23 mouse cellular contexts compared by ENCODE assay signal in genomic region chrX:8901906-8902472, GRCm38 (mm10). TPM values are rescaled to one million over a fixed set of nuclear protein-coding genes. Genes with fewer than 3 reads are reported as not detected.
DNase-seq lines count a peak whose midpoint lies in the region; ATAC-seq and TF ChIP-seq lines count a peak whose summit lies in the region.
"Had no signal": no experiment of that assay in that cellular context is flagged by ENCODE, and none has a peak within 500 bp of the region (broad histone marks: within the 10 kb centered on the region; RNA-seq: fewer than 3 reads in every experiment).

No protein-coding gene starts in this region.

- H3K79me2 ChIP-seq in CH12.LX (replicated peaks; ENCODE audit: control insufficient read depth, extremely low read depth, insufficient read depth, poor library complexity, severe bottlenecking): no peaks in the 10 kb centered on the region
- no peaks in the 10 kb centered on the region for H3K79me2 ChIP-seq in heart, adult 2 months (replicated peaks; ENCODE audit: control insufficient read depth, insufficient read depth, low read length)

- no peaks in the 10 kb centered on the region for H3K4me1 ChIP-seq in kidney, embryonic 14.5 days (ENCODE audit: control insufficient read depth, insufficient read depth, low read length)
- no peaks in the 10 kb centered on the region for H3K4me1 ChIP-seq in kidney, adult 2 months (ENCODE audit: control insufficient read depth, insufficient read depth, low read length)
- H3K4me1 ChIP-seq in CH12.LX (ENCODE audit: control insufficient read depth in 1 of 2, insufficient read depth in 2 of 2): peaks cover 4 to 44% of the 10 kb centered on the region in 2 experiments; a peak in 2 of 4 replicates
- no peaks in the 10 kb centered on the region for H3K4me1 ChIP-seq in embryonic facial prominence, embryonic 10.5 days
- no peaks in the 10 kb centered on the region for H3K4me1 ChIP-seq in midbrain, embryonic 15.5 days
- no peaks in the 10 kb centered on the region for H3K4me1 ChIP-seq in heart, adult 2 months (ENCODE audit: control insufficient read depth, insufficient read depth, low read length)

- no peak for TF ChIP-seq POLR2A in kidney, adult 2 months (IDR thresholded peaks at IDR 0.05; ENCODE audit: low read depth, low read length)
- no peak for TF ChIP-seq POLR2A in CH12.LX (IDR thresholded peaks at IDR 0.05; ENCODE audit: low read depth, low read length)
- no peak for TF ChIP-seq POLR2A in heart, adult 2 months (IDR thresholded peaks at IDR 0.05; ENCODE audit: insufficient read depth, low read depth, low read length)

- in situ Hi-C loops in CH12.LX (cut with MboI; ENCODE audit: low pct_ligation_motif_present, low pct_unique_long_range_greater_than_20kb, low sequenced_read_pairs): no loop called here

- H3K27ac ChIP-seq in kidney, embryonic 14.5 days (ENCODE audit: low read depth, low read length): no peak overlapping the region
- no peak overlapping the region for H3K27ac ChIP-seq in kidney, adult 2 months (ENCODE audit: insufficient read depth, low read depth, low read length)
- no peak overlapping the region for H3K27ac ChIP-seq in CH12.LX (ENCODE audit: insufficient read depth, low read depth)
- H3K27ac ChIP-seq in embryonic facial prominence, embryonic 10.5 days (replicated peaks): no peak overlapping the region
- H3K27ac ChIP-seq in midbrain, embryonic 15.5 days: no peak overlapping the region
- no peak overlapping the region for H3K27ac ChIP-seq in heart, adult 2 months
- H3K27ac ChIP-seq: gastrocnemius, adult 2 months; kidney, postnatal 0 days had no signal

- WGBS in kidney, embryonic 14.5 days: 33% methylated on average over 7 of the region's 7 CpGs
- WGBS in kidney, adult 2 months: 28% methylated on average over 7 of the region's 7 CpGs
- WGBS in embryonic facial prominence, embryonic 10.5 days: 38% methylated on average over 7 of the region's 7 CpGs
- 33% methylated on average over 7 of the region's 7 CpGs for WGBS in midbrain, embryonic 15.5 days
- WGBS in heart, adult 2 months: 24% methylated on average over 7 of the region's 7 CpGs

- no peaks in the 10 kb centered on the region for H3K27me3 ChIP-seq in kidney, embryonic 14.5 days (ENCODE audit: control insufficient read depth, insufficient read depth, low read length)
- H3K27me3 ChIP-seq in kidney, adult 2 months (replicated peaks; ENCODE audit: control insufficient read depth, insufficient read depth, low read length): no peaks in the 10 kb centered on the region
- no peaks in the 10 kb centered on the region for H3K27me3 ChIP-seq in CH12.LX (replicated peaks)
- no peaks in the 10 kb centered on the region for H3K27me3 ChIP-seq in embryonic facial prominence, embryonic 10.5 days (replicated peaks; ENCODE audit: low read depth, poor library complexity, severe bottlenecking)
- H3K27me3 ChIP-seq in midbrain, embryonic 15.5 days (replicated peaks): no peaks in the 10 kb centered on the region
- no peaks in the 10 kb centered on the region for H3K27me3 ChIP-seq in heart, adult 2 months (ENCODE audit: control insufficient read depth, insufficient read depth, low read length)

- H3K9me3 ChIP-seq in kidney, embryonic 14.5 days (ENCODE audit: control insufficient read depth, low read length): no peaks in the 10 kb centered on the region
- no peaks in the 10 kb centered on the region for H3K9me3 ChIP-seq in CH12.LX (replicated peaks; ENCODE audit: low read length)
- no peaks in the 10 kb centered on the region; the same call in 1 of the 2 replicates for H3K9me3 ChIP-seq in embryonic facial prominence, embryonic 10.5 days
- no peaks in the 10 kb centered on the region for H3K9me3 ChIP-seq in midbrain, embryonic 15.5 days

- no peak overlapping the region for H3K4me3 ChIP-seq in kidney, embryonic 14.5 days (ENCODE audit: low read length)
- no peak overlapping the region for H3K4me3 ChIP-seq in kidney, adult 2 months (ENCODE audit: insufficient read depth, low read depth, low read length)
- no peak overlapping the region for H3K4me3 ChIP-seq in CH12.LX (replicated peaks in 1 of 3; ENCODE audit: low read depth in 2 of 3, low read length in 2 of 3, poor library complexity in 1 of 3)
- no peak overlapping the region for H3K4me3 ChIP-seq in embryonic facial prominence, embryonic 10.5 days
- no peak overlapping the region for H3K4me3 ChIP-seq in midbrain, embryonic 15.5 days
- no peak overlapping the region for H3K4me3 ChIP-seq in heart, adult 2 months
- H3K4me3 ChIP-seq: gastrocnemius, adult 2 months; myocyte had no signal

- dilution Hi-C loops in CH12.LX (cut with MboI; ENCODE audit: extremely low pct_ligation_motif_present, extremely low pct_unique_long_range_greater_than_20kb, low sequenced_read_pairs): no loop called here

- TF ChIP-seq RAD21 in CH12.LX (IDR thresholded peaks at IDR 0.05; ENCODE audit: low read depth, low read length): no peak

- no peak overlapping the region for H3K9ac ChIP-seq in kidney, embryonic 14.5 days (ENCODE audit: low read depth, low read length)
- no peak overlapping the region for H3K9ac ChIP-seq in CH12.LX (ENCODE audit: insufficient read depth, low read depth)
- no peak overlapping the region for H3K9ac ChIP-seq in midbrain, embryonic 15.5 days
- H3K9ac ChIP-seq in heart, adult 2 months (ENCODE audit: low read depth, low read length): no peak overlapping the region

- H3K36me3 ChIP-seq in kidney, embryonic 14.5 days (ENCODE audit: control insufficient read depth, insufficient read depth, low read length): no peaks in the 10 kb centered on the region
- no peaks in the 10 kb centered on the region for H3K36me3 ChIP-seq in kidney, adult 2 months (ENCODE audit: control insufficient read depth, insufficient read depth, low read length)
- H3K36me3 ChIP-seq in CH12.LX (replicated peaks in 1 of 2; ENCODE audit: control insufficient read depth in 1 of 2, insufficient read depth in 1 of 2, low read length in 1 of 2): no peaks in the 10 kb centered on the region
- no peaks in the 10 kb centered on the region for H3K36me3 ChIP-seq in embryonic facial prominence, embryonic 10.5 days (replicated peaks)
- no peaks in the 10 kb centered on the region for H3K36me3 ChIP-seq in midbrain, embryonic 15.5 days (replicated peaks)
- no peaks in the 10 kb centered on the region for H3K36me3 ChIP-seq in heart, adult 2 months (ENCODE audit: control insufficient read depth, insufficient read depth, low read length)

- 0 out of 2 replicates have a peak, but pooled peaks have one; percentile 24 for ATAC-seq in kidney, embryonic 14.5 days (ENCODE audit: low FRiP score, low TSS enrichment)
- peak; percentile 75 for ATAC-seq in midbrain, embryonic 15.5 days (replicated peaks)
- ATAC-seq: activated CD4-positive, CD25-positive, alpha-beta regulatory T cell, adult 4 months; forebrain, embryonic 14.5 days had no signal

- no peak for TF ChIP-seq CTCF in kidney, adult 2 months (conservative IDR thresholded peaks at IDR 0.05; ENCODE audit: insufficient read depth, insufficient read length, low read depth, low read length)
- no peak for TF ChIP-seq CTCF in CH12.LX (conservative IDR thresholded peaks at IDR 0.05 in 1 of 2, IDR thresholded peaks at IDR 0.05 in 1 of 2; ENCODE audit: low read depth in 2 of 2, low read length in 2 of 2)
- no peak for TF ChIP-seq CTCF in heart, adult 2 months (IDR thresholded peaks at IDR 0.05)

- no peak overlapping the region for H3K4me2 ChIP-seq in kidney, embryonic 14.5 days (replicated peaks; ENCODE audit: low read depth, low read length)
- H3K4me2 ChIP-seq in CH12.LX (ENCODE audit: insufficient read depth, low read depth, poor library complexity, severe bottlenecking): no peak overlapping the region
- no peak overlapping the region for H3K4me2 ChIP-seq in midbrain, embryonic 15.5 days

- TF ChIP-seq EP300 in CH12.LX (IDR thresholded peaks at IDR 0.05; ENCODE audit: low read length): no peak
- no peak for TF ChIP-seq EP300 in heart, adult 2 months (IDR thresholded peaks at IDR 0.05; ENCODE audit: insufficient read depth, low read depth, low read length)

- no peak for DNase-seq in kidney, adult 2 months
- no peak for DNase-seq in CH12.LX (ENCODE audit: extremely low read depth)
- DNase-seq in embryonic facial prominence, embryonic 10.5 days (ENCODE audit: low spot score): peak; percentile 8
- no peak for DNase-seq in heart, adult 2 months
- no peak for DNase-seq in embryo, embryonic 10.5 days (ENCODE audit: low spot score)
- DNase-seq: cerebellum, adult 11-12 months; gastrocnemius, adult 2 months; heart, adult 18-20 months; liver; lung, adult 2 months; thymus, adult 2 months had no signal

- intact Hi-C loops in heart, adult 2 months (cut with DNase I): no loop called here

RNA-seq across cellular contexts. Expression of gene B630019K06Rik, which starts 9.8 kb away (rescaled TPM):
- polyA plus RNA-seq in kidney, embryonic 14.5 days (2014; fragmentation: Nextera tagmentation; extraction: Ambion mirVana): 4.1 and 5.6 TPM in 2 replicates
- 0.97 and 1.1 TPM in 2 replicates for polyA plus RNA-seq in kidney, adult 2 months (2012; rRNA removed)
- total RNA-seq in CH12.LX (2012; rRNA removed) (not detected in 2 replicates), CH12.LX (2014; rRNA removed) (0.08 TPM in 1 of 2 replicates, not detected in the other)
- polyA plus RNA-seq in CH12.LX (2012; ENCODE audit: insufficient read length, low read depth): 0.11 TPM in 1 of 2 replicates, not detected in the other
- polyA plus RNA-seq in embryonic facial prominence, embryonic 10.5 days (2016; fragmentation: Nextera tagmentation; extraction: Ambion mirVana): 2.8 and 2.9 TPM in 2 replicates
- polyA plus RNA-seq in midbrain, embryonic 15.5 days (2015; fragmentation: Nextera tagmentation; extraction: Ambion mirVana): 27.7 and 28.5 TPM in 2 replicates
- total RNA-seq in heart, adult 2 months (2021): 1 to 10 TPM in 1 of 2 experiments, under 1 TPM in 1; 0.91 to 1.0 TPM
- 0.44 and 0.45 TPM in 2 replicates for polyA plus RNA-seq in heart, adult 2 months (2012; rRNA removed)

RNA-seq across cellular contexts. Expression of gene Gm5751, which starts 27.9 kb away (rescaled TPM):
- polyA plus RNA-seq in kidney, embryonic 14.5 days (2014; fragmentation: Nextera tagmentation; extraction: Ambion mirVana): not detected in 2 replicates
- not detected in 2 replicates for polyA plus RNA-seq in kidney, adult 2 months (2012; rRNA removed)
- total RNA-seq in CH12.LX (2012; rRNA removed): 0.38 and 0.51 TPM in 2 replicates
- not detected in 2 replicates for total RNA-seq in CH12.LX (2014; rRNA removed)
- 0.59 TPM in 1 of 2 replicates, not detected in the other for polyA plus RNA-seq in CH12.LX (2012; ENCODE audit: insufficient read length, low read depth)
- not detected in 2 replicates for polyA plus RNA-seq in embryonic facial prominence, embryonic 10.5 days (2016; fragmentation: Nextera tagmentation; extraction: Ambion mirVana)
- polyA plus RNA-seq in midbrain, embryonic 15.5 days (2015; fragmentation: Nextera tagmentation; extraction: Ambion mirVana): not detected in 2 replicates
- not detected for total RNA-seq in heart, adult 2 months (2021)
- not detected in 2 replicates for polyA plus RNA-seq in heart, adult 2 months (2012; rRNA removed)
- total RNA-seq: common myeloid progenitor, adult 5-6 weeks; gastrocnemius, adult 2 months; heart, adult 18-20 months; layer of hippocampus, postnatal 10 days; left cerebral cortex, postnatal 10 days had no signal
- polyA plus RNA-seq: activated CD4-positive, CD25-positive, alpha-beta regulatory T cell, adult 4 months; forebrain, embryonic 14.5 days; heart, embryonic 16.5 days; kidney, postnatal 0 days; lung, adult 2 months; myocyte; small intestine, adult 2 months; stomach, embryonic 14.5 days; thymus, adult 2 months had no signal

RNA-seq across cellular contexts. Expression of gene Gm6592, which starts 58.2 kb away (rescaled TPM):
- polyA plus RNA-seq in kidney, embryonic 14.5 days (2014; fragmentation: Nextera tagmentation; extraction: Ambion mirVana): not detected in 2 replicates
- not detected in 2 replicates for polyA plus RNA-seq in kidney, adult 2 months (2012; rRNA removed)
- total RNA-seq in CH12.LX (2012; rRNA removed) (not detected in 2 replicates), CH12.LX (2014; rRNA removed) (not detected in 2 replicates)
- not detected in 2 replicates for polyA plus RNA-seq in CH12.LX (2012; ENCODE audit: insufficient read length, low read depth)
- not detected in 2 replicates for polyA plus RNA-seq in embryonic facial prominence, embryonic 10.5 days (2016; fragmentation: Nextera tagmentation; extraction: Ambion mirVana)
- not detected in 2 replicates for polyA plus RNA-seq in midbrain, embryonic 15.5 days (2015; fragmentation: Nextera tagmentation; extraction: Ambion mirVana)
- total RNA-seq in heart, adult 2 months (2021): not detected
- not detected in 2 replicates for polyA plus RNA-seq in heart, adult 2 months (2012; rRNA removed)
- total RNA-seq: common myeloid progenitor, adult 5-6 weeks; gastrocnemius, adult 2 months; heart, adult 18-20 months; layer of hippocampus, postnatal 10 days; left cerebral cortex, postnatal 10 days had no signal
- polyA plus RNA-seq: activated CD4-positive, CD25-positive, alpha-beta regulatory T cell, adult 4 months; forebrain, embryonic 14.5 days; heart, embryonic 16.5 days; kidney, postnatal 0 days; lung, adult 2 months; myocyte; small intestine, adult 2 months; stomach, embryonic 14.5 days; thymus, adult 2 months had no signal
